Mouse (Mus musculus): ENCODE measurements at regions not wholly inside any gene's neighbourhood (a gene's known extent, or its start where the extent isn't known, plus 50 kb on each side); places are given as distances from the start of the nearest gene placed in this dataset.

DNA sequence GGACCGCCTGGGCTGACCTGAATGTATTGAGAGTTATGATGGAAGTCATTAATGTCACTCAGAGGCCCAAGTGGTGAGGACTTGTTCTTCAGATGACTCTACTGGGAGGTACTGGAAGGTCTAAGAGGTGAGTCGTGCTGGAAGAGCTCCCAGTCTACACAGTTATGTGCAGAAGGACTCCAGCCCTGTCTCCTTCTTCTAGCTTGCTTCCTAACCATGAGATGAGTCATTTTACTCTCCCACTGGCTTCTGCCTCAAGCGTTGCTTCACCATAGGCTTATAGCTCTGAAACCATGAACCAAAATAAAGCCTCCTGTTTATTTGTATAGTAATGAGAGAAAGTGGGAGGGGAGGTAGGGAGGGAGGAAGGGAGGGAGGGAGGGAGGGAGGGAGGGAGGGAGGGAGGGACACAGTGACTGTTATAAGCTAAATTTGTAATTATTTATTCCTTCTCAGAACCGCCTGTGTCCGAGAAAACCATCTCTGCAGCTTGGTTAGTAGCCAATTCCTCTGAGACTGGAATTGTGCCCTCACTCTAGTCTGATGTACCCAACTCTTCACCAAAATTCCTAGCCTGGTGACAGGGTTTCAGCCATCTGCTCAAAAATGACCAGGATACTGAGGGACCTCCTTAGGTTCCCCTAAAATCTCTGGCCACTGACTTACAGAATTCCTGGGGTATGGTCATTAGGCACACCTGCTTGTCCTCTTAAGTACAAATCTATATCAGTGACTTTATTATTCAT, 211.6 kb upstream of the Atp2b1 start:
- DNase-seq (ENCODE audit: low spot score in 2 of 2) = no peak

DNA sequence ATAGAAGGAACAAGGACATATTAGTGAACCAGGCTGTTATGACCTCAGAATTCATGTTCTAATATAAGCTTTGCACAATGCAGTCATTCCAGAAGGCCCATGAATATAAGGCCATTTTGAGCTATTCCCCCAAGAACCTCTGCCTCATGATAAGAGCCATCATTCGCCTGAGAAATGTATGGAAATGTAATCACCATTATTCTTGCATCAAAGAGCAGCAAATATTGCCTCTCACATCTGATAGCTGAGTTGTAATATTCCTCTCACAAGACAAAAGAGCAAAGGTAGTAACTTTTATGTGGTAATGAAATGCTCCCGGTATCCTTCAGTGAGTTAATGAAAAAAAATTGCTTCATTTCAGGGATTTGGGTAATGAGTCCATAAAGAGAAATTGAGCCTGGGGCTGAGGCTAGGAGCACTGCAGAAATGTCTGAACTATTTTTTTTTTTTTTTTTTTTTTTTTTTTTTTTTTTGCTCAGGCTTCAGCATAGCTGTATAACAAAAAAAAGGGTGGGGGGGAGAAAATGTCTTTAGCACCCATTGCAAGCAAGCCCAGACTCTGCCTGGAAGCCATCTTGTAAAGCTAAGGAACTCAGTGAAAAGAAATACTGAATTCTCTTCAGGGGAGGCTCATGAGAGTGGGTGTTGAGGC, 210.4 kb upstream of the Atp2b1 start:
- no peak for DNase-seq (ENCODE audit: low spot score in 2 of 2)

DNA sequence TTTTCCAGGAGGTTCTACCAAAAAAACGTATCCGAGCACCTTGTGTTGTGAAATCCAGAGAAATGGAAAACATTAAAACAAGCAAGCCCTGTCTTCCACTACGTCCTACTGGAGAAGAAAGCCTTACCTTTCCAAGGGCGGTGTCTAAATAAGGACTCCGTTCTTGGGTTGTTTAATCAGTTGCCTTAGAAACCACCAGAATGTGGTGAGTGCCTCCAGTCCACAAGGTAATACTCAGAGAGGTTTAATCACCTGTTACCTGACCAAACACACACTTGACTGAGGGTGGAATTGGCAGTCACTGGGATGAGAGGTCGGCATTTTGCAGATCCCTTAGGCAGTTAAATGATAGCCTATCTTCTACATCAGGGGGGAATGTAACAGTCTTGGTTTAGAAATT, 209.6 kb upstream of the Atp2b1 start:
- no peak for DNase-seq (ENCODE audit: low spot score in 2 of 2)

DNA sequence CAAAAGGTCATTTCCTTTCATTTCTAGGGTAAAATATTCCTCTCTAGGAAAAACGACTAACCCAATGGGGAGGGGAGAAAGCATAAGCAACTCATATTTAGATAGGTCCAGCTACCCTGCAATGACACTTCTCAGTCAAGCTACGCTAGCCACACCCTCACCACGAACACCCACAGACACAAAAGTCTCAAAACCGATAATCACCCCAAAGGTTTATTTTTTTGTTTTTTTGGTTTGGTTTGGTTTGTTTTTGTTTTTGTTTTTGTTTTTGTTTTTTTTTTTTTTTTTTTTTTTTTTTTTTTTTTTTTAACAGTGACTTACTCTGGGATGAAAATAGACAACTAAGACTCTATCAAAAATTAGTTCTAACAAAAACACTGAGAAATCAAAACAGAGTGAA, 196.3 kb upstream of the Atp2b1 start:
- no peak for DNase-seq (ENCODE audit: low spot score in 2 of 2)

DNA sequence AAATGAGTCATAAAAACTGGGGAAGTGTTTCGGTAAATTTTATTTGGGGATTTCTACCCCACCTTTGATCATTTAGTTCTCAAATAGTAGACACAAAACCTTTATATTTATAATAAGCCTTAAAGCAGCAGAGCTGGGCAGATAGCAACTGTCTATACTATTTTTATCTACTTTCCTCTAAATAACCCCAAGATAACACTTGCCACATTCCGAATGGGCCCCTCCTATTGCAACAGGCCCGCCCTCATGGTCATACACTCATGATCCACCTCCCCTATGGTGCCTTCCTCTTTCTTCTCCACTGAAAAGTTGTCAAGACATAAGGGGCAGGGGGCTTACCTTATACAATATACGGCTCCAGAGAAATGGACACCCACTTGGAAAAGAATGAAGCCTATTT, 195.5 kb upstream of the Atp2b1 start:
- no peak for DNase-seq (ENCODE audit: low spot score in 2 of 2)

DNA sequence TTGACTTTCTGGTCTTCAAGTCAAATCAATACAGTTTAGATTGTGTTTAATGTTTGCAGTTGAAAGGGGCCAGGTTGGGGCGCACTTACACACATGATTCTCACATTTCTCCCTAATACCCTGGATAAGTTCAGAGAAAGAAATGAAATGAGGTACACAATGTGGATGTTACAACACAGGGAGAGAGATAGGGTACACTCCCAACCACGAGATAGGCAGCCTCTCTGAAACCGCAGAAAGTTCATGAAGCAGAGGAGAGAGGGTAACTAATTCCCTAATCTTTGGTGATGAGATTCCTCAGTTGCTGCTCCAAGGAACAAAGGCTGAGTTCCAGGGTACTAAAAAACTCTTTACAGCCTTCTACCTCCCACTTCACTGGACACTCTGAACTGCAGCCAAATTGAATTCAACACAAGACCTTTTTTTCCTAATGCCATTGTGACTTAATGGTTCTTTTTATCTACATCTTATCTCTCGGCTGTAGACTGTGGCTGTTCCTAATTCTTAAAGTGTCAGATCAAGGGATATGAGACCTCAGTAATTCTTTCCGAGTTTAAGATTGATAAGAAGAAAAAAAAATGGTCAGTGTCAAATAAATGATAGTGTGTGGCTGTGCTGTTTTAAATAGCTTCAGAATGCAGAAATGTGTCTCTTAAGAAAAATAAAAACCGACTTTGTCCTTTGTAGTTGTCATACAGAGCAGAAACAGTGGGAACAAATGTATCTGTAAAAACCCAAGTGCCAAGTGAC, 193.8 kb upstream of the Atp2b1 start:
- no peak for DNase-seq (ENCODE audit: low spot score in 2 of 2)

DNA sequence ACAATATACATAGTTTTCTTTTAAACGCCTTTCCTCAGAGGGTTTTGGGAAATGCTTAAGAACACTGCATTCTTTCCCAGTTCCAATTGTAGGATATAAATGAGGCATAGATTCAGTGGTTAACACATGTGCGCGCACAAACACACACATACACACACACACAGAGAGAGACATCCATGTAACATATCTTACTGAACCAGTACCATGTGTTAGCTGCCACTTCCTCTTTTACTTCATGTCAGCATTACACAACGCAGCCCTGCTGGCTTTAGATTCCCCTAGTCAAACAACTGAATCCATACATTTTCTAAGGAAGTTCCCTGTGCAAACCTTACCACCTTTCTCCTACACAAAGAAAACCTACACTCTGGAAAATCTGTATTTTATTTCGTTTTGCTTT, 189.1 kb upstream of the Atp2b1 start:
- no peak for DNase-seq (ENCODE audit: low spot score in 2 of 2)

DNA sequence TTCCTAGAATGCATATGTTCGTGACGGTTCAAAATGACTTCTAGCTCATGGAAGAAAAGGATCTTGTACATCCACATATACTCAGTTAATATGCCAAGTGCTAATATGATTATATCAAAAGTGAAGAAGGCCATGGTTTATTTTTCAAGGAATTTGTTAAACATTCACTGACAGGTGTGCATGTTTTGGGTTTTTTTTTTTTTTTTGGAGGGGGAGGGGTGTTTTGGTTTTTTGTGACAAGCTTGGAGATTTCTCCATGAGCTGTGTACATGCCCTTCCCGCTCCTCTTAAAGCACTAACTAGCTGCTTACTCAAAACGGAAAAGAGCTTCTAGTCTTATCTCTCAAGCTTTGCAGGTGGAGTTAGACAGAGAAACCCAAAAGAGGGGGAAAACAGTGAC, 187.1 kb upstream of the Atp2b1 start:
- DNase-seq (ENCODE audit: low spot score in 2 of 2) = no peak

DNA sequence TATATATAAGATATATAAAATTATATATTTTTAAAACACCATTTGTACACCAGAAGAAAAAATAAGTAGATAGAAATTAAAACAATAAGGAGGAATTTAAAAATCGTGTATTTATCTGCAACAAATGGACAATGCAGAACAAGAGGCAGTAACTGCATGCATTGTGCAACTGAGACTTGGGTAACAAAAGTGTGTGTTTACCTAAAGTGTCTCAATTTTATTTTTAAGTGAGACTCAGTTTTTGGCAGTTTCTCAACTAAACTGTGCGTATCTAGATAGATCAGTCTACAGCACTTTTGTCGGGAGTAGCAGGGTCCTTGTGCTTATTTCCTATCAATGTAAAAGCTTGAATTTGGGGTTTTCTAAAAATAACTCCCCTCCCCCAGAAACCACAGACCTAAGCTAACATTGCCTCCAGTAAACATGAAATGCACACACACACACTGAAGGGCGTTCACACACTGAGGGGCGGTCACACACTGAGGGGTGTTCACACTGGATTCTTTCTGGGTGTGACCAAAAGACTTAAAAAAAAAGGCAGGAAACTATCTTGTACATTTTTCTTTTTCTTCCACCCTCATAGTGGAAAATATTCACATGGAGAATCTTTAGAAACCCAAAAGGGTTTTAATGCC, 185.7 kb upstream of the Atp2b1 start:
- DNase-seq (ENCODE audit: low spot score in 2 of 2) = no peak

DNA sequence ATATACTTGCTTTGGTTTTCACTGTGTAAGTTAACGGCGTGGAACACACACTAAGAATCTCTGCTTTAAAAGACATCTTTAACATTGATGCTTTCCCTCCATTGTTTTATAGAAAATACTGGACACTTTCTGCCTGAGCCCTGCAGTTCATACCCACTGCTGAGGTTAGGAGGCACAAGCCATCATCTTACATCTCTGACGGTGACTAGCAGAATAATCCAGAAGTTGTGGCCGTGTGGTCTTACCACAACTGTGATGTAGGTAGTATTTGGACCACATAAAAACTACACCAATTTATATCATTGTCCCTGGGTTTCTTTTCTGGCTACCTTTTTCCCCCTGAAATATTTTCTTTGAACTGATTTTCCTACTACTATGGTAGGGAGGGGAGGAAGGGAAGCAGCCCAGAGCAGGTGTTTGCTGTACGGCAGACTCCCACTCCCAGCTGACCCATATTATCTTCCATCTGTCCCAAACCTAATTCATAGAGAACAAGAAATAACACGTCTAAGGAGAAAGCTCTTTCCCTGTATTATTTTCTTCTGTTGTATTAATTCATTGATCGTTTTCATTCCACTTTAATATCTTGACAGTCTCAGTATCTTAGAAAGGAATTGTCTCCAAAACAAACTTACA, 180.1 kb upstream of the Atp2b1 start:
- no peak for DNase-seq (ENCODE audit: low spot score in 2 of 2)

DNA sequence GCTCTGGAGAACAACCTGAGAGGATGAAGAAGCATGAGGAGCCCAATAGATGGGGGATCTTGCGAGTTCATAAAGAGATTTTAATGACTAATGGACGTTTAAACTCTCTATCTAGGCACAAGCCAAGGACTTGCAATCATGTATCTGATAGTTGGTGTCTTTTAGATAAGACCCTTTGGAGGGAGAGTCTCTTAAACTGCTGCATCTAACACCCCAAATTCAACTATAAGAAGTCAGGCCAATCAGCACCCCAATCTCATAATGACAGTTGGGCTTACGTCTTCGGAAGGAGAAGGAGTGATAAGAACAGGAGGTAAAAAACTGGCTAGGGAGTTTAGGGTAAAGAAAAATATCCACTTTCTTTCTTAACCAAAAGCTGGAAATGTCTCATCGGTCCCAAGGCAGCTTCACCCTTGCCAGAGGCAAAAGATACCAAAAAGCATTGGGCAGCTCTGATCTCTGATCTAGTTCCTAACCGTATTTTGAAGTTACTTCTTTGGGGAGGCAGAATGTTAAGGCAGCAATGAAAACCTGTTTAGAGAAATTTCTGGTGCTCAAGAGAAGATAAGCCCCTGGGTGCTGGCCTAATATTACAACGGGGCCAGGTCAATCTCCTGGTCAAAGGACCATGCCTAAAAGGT, 173.6 kb upstream of the Atp2b1 start:
- no peak for DNase-seq (ENCODE audit: low spot score in 2 of 2)

DNA sequence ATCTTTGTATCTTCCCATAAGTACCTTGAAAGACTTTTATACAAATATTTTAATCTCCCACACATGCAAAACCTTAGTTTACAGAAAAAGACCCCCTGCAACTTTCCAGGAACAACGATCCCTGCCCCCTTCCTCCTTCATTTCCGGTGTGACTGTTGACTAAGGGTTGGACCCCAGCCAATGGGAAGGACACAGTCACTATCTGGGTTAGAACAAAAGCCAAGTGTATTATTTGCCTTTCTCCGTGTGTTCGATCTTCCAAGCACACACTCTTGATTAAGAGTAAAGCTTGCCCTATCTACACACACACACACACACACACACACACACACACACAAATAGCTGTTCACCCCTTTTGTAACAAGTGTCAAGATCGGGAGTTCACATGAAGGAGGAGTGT, 172.8 kb upstream of the Atp2b1 start:
- no peak for DNase-seq (ENCODE audit: low spot score in 2 of 2)

DNA sequence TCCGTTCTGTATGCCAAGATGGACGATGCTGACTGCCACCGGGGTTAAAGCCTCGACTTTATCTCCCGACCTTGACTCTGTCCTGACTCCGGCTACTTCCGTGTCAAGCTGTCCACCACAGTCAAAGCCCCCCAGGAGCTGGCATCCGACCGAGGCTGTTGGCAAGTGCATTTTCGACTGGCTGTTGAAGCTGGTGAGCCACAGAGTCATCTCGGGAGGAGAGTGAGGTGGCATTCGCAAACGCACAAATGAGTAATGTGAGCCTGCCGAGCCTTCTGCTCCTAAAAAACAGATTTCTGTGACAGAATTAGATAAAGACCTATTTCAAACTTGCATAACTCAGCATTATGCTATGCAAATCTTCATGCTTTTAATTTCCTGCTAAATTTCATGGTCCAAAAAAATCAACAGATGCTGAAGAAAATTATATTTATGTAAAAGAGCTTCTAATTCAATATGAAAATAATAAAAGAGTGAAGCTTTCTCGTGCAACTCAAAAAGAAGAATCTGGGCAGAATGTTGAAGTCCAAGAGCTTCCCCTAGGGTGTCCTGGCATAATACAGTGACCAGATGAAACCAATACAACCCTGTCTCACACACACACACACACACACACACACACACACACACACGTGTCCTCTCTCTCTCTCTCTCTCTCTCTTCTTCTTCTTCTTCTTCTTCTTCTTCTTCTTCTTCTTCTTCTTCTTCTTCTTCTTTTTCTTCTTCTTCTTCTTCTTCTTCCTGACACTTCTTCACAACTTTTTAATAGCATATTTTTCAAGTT, 171.2 kb upstream of the Atp2b1 start:
- no peak for DNase-seq (ENCODE audit: low spot score in 2 of 2)

DNA sequence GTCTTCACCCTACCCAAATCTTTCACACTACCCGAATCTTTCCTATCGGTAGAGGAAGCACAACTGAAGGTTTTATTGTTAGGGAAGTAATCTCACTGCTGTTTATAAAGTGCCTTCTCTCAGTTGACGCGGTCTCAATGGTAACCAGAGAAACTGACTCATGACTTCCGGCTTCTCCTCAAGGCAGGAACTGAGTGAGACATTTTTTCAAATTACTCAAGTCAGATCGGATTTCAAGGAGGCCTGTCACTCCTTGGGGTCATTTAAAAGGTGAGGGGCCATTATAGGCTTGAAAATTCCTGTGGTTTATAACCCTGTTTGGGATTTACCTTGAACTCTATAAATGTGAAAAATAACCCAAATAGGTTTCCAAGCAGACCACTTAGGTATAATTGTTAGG, 170.0 kb upstream of the Atp2b1 start:
- DNase-seq (ENCODE audit: low spot score in 2 of 2) = no peak

DNA sequence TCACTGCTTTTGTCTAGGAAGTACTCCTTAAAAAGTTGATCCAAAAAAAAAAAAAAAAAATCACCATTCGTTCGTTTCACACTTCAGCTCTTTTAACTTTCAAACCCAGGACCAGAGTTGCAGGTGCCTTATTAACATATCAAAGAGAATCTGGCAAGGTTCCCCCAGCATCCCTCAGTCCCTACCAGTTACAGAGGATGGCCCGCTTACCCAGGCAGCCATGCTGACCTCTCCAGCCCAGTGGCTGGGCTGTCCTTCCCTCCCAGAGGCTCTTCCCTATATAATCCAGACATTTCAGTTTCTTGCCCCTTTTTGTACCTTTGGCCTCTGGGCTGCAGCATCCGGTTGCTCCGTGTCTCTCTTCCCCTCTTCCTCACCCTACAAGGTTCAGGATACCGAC, 169.5 kb upstream of the Atp2b1 start:
- DNase-seq (ENCODE audit: low spot score in 2 of 2) = no peak

DNA sequence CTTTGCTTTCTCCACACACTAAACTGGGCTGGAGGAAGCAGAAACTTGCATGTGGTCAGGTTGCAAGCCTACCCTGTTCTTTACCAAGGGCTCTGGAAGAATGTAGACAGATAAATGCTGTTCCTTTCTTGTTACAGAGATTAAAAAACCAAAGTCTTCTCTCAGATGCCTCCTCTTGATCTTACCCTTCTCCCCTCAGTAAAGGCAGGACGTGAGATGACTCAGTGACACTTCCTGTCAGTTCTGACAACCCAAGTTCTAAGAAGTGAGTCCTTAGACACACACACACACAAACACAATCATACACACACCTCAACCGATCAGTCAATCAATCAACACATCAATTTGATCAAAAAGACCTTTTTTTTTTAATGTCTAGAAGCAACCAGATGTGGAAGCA, 168.8 kb upstream of the Atp2b1 start:
- no peak for DNase-seq (ENCODE audit: low spot score in 2 of 2)

DNA sequence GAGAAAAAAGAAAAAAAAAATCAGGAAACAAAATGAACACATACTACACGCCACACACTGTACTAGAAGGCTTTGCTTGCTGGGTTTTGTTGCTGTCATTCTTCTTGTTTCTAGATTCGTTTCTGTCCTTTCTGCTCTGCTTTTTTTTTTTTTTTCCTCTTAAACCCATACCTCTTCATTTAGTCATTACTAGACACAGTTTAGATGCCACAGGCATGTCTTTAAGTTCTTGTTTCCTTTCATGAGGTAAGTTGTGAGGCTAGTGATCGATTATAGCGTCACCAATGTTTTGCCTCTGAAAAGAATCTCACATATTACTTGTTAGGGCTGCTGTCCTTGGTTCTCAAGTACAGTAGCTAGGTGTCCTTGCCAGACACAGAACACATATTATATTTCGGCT, 168.3 kb upstream of the Atp2b1 start:
- DNase-seq (ENCODE audit: low spot score in 2 of 2) = no peak

DNA sequence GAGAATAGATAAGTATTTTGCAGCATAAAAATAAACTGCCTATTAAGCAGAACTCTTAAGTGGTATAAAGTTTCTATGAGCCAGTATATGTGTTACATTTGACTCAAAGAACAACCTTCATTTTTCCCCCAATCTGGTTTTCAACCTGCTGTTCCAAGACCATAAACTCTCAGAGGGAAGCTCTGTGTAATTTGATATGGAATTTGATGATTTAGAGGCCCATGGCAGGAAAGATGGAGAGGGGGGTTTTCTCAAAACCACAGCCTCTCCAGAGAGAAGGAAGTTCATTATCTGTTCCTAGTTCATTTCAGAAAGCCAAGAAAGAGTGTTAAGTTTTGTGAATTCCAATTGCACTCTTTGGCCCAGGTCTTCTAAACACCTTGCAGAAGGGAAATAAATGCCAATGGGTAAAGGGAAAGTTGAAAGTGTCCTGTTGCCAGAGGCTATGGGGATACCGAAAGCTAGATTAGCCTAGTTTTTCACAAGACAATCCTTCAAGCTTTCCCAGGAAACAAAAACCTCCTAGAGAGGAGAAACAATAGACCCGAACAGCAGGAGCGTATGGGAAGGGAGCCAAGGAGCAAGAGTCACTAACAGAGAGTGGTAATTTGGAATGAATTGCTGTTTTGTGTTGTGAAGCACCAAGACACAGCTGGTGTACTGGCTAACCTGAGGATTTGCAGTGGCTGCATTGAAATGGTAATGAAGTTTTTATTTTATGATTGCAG, 165.2 kb upstream of the Atp2b1 start:
- DNase-seq (ENCODE audit: low spot score in 2 of 2) = no peak

DNA sequence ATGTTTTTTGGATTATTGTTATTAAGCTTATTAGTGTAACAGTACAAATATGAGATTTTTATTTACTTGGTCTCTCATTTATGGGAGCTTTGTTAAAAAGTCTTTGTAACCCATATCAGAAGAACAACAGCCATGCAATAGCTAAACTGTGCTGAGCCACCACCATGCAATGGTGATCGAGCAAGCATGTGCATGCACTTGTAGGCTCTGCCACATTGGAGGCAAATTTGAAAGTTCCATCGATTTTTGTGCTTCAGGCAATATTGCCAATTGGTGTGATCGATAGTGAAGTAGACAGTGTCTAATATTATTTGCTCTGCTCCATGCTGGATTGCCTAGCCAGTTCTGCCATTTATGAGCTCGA, 164.6 kb upstream of the Atp2b1 start:
- DNase-seq (ENCODE audit: low spot score in 2 of 2) = no peak

Measured in gastrocnemius, adult 8-10 months (tissue).